Mouse (Mus musculus) bone marrow, adult 2 months (tissue): ENCODE data around the gene Bloc1s5.

ENCODE experiments used
- CTCF ChIP-seq: fragments of 200-500 bp; IDR thresholded peaks from 2 replicates; pipeline ENCODE4 v1.5.1; 2011; ENCODE audit warnings: low read length, control low read depth; ENCODE audit not compliant: control insufficient read depth, insufficient read depth
- POLR2A ChIP-seq: fragments of 200-500 bp; IDR thresholded peaks from 2 replicates; pipeline ENCODE4 v1.6.1; 2011; ENCODE audit warnings: low read depth, mild to moderate bottlenecking, control low read depth, low read length, borderline replicate concordance; ENCODE audit not compliant: control insufficient read depth

GRCm38 (mm10) chr13:38658528-38659280, 23.8 kb upstream of the Bloc1s5 start, which contains the start of gene Eef1e1:
- TF ChIP-seq POLR2A (peak; percentile 68; the same call in 1 of the 2 replicates), CTCF (peak; percentile 30; the same call in 1 of the 2 replicates)
